Mouse (Mus musculus): ENCODE data around the gene Uchl4.
"Not testable (repeated sequence)": the region's sequence is repeated elsewhere in the genome, so short reads cannot be mapped to it uniquely, and the experiment has no call there.

Uchl4 gene

GRCm38 (mm10) chr9:64231674-64232073, 3.3 kb upstream of the Uchl4 start:
- no peak for DNase-seq (ENCODE audit: low spot score)

GRCm38 (mm10) chr9:64232257-64232957, 2.6 kb upstream of the Uchl4 start:
- DNase-seq (ENCODE audit: low spot score), result no peak

GRCm38 (mm10) chr9:64233656-64234055, 1.3 kb upstream of the Uchl4 start:
- DNase-seq (ENCODE audit: low spot score), result no peak

GRCm38 (mm10) chr9:64236056-64236455, 1.1 kb downstream of the Uchl4 start:
- no peak for DNase-seq (ENCODE audit: low spot score)

- DNase-seq (ENCODE audit: low spot score), result no peak
Measured at GRCm38 (mm10) chr9:64240116-64240515, 5.1 kb downstream of the Uchl4 start.

GRCm38 (mm10) chr9:64240681-64241080, 5.7 kb downstream of the Uchl4 start:
- no peak for DNase-seq (ENCODE audit: low spot score)

GRCm38 (mm10) chr9:64242381-64242831, 7.4 kb downstream of the Uchl4 start:
- no peak for DNase-seq (ENCODE audit: low spot score)

- no peak for DNase-seq (ENCODE audit: low spot score)
Measured at GRCm38 (mm10) chr9:64249371-64249770, 14.4 kb downstream of the Uchl4 start.

- DNase-seq (ENCODE audit: low spot score), result no peak
Measured at GRCm38 (mm10) chr9:64250111-64250730, 15.2 kb downstream of the Uchl4 start.

GRCm38 (mm10) chr9:64252591-64253020, 17.6 kb downstream of the Uchl4 start:
- no peak for DNase-seq (ENCODE audit: low spot score)

- DNase-seq (ENCODE audit: low spot score), result peak; percentile 98
Measured at GRCm38 (mm10) chr9:64253021-64253904, 18.3 kb downstream of the Uchl4 start, which contains the start of gene Map2k1. TSS of gene Map2k1 (minus strand) at chr9:64253631.

GRCm38 (mm10) chr9:64255422-64255821, 20.4 kb downstream of the Uchl4 start:
- DNase-seq (ENCODE audit: low spot score), result no peak

- DNase-seq (ENCODE audit: low spot score), result no peak
Measured at GRCm38 (mm10) chr9:64256204-64256603, 21.2 kb downstream of the Uchl4 start.

GRCm38 (mm10) chr9:64259906-64260305, 24.9 kb downstream of the Uchl4 start:
- DNase-seq (ENCODE audit: low spot score), result no peak

GRCm38 (mm10) chr9:64261023-64261422, 26.0 kb downstream of the Uchl4 start:
- no peak for DNase-seq (ENCODE audit: low spot score)

GRCm38 (mm10) chr9:64264813-64265212, 29.8 kb downstream of the Uchl4 start:
- no peak for DNase-seq (ENCODE audit: low spot score)

GRCm38 (mm10) chr9:64267231-64267630, 32.2 kb downstream of the Uchl4 start:
- DNase-seq (ENCODE audit: low spot score), result no peak

GRCm38 (mm10) chr9:64268196-64268595, 33.2 kb downstream of the Uchl4 start:
- DNase-seq (ENCODE audit: low spot score), result no peak

- DNase-seq (ENCODE audit: low spot score), result not testable (repeated sequence)
Measured at GRCm38 (mm10) chr9:64268836-64269235, 33.8 kb downstream of the Uchl4 start.

- no peak for DNase-seq (ENCODE audit: low spot score)
Measured at GRCm38 (mm10) chr9:64271249-64271648, 36.2 kb downstream of the Uchl4 start.

- DNase-seq (ENCODE audit: low spot score), result peak; percentile 50
Measured at GRCm38 (mm10) chr9:64272611-64273010, 37.6 kb downstream of the Uchl4 start.

- DNase-seq (ENCODE audit: low spot score), result no peak
Measured at GRCm38 (mm10) chr9:64273757-64274156, 38.8 kb downstream of the Uchl4 start.

- DNase-seq (ENCODE audit: low spot score), result no peak
Measured at GRCm38 (mm10) chr9:64274291-64274690, 39.3 kb downstream of the Uchl4 start.

All from left cerebral cortex, adult 11 months (tissue).